Mouse (Mus musculus) yolk sac, embryonic 10.5 days (tissue): ENCODE measurements around the gene Klrd1.
"Not testable (repeated sequence)": the region's sequence is repeated elsewhere in the genome, so short reads cannot be mapped to it uniquely, and the experiment has no call there.

Experiments
- DNase-seq: peaks from one replicate; pipeline ENCODE4 v3.0.0-alpha.2; 2017; ENCODE audit warnings: low spot score

The Klrd1 gene

GRCm38 (mm10) chr6:129591508-129591907, at the start of gene Klrd1:
Gene Klrd1, plus strand, starts transcription at chr6:129591782.
- DNase-seq, result no peak

GRCm38 (mm10) chr6:129541931-129542330, 49.7 kb upstream of the Klrd1 start:
- no peak for DNase-seq

GRCm38 (mm10) chr6:129542540-129542939, 49.0 kb upstream of the Klrd1 start:
- DNase-seq, result no peak

- DNase-seq, result no peak
These were observed 47.6 kb upstream of the Klrd1 start for GRCm38 (mm10) chr6:129543709-129544606.

DNA sequence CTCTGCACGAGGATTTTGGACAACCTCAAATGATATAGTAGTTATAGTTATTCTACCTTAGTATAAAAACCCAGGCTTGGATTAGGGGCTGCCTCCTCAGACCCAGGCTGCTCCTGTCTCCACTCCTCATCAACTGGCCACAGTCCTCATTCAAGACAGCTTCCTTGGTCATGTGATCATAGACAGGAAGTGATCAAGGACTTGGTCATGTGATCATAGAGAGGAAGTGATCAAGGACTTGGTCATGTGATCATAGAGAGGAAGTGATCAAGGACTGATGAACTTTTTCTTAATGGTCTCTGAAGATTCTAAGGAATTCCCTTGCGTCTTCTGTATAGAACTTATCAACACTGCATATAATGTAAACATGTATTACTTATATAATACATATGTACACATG, 44.3 kb upstream of the Klrd1 start:
- DNase-seq, result no peak

DNA sequence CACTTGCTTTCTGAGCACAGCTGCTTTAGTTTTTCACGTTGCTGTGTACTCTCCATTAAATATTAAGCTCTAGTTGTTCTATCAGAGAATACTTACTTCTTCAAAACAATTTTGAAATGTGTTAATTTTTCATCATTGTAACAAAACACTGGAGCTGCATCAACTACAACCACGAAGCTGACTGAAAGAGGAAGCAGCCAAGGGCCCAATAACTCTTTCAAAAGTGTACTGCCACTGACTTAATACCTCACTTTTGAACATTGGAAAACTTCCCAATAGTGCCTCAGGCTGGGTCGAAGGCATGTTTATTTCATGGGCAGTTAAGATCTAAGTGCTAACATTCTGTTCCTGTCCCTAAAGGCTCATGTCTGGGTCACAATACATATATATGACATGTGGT, 43.6 kb upstream of the Klrd1 start:
- DNase-seq, result no peak

DNA sequence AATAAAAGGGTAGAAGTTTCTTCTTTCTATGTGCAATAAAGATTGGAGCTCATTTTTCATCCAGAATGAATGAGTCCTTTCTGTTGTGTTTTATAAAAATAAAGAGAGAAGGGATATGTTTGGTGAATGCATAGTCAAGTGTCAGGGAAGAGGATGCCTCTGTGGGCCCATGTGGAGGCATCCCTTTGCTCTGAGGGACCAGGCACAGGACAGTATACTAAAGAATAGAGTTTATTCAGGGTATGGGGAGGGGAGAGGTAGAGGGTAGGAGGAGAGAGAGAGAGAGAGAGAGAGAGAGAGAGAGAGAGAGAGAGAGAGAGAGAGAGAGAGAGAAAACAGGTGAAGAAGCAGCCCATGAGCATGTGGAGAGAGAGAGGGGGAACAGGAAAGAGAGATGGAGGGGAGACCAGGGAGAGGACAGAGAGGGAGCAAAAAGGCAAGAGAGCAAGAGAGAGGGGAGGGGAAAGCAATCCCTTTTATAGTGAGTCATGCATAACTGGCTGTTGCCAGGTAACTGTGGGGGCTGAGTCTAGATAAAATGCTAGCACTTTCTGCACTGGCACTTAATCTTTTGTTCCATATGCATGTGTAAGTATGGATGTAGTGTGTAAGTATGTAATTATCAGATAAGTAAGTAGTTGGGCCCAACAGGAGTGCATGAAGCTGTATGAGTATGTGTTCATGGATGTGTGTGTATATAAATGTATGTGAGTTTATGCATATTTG, 34.1 kb upstream of the Klrd1 start:
- DNase-seq, result no peak

DNA sequence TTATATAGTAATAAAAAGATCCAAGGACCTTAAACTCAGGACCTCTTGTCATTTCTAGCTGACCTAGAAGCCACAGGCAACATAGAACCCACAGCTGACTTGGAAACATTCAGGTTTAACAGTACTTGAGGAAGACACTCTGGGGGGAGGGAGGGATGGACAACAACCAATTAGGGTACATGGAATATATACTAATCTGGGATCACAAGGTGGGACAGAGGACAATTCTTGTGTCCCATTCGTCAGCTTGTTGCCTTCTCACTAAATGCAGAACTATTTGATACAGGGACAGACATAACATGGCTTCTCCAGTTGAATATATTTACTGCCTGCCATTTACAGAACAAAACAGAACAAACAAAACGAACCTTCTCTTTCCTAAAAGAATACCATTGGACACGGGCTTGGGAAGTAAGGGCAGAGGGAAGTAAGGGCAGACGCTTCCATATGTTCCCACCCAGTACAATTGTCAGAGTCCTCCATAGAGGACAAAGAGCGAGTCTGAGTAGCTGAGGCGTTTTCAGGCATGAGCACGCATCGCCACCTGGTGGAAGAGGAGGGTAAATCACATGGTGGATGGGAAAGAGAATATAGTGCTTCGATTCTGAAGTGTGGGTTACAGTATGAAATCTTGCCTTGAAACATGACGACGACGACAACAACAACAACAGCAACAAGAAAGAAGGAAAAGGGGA, 32.5 kb upstream of the Klrd1 start:
- DNase-seq, result peak; percentile 44

- DNase-seq, result no peak
These were observed 31.9 kb upstream of the Klrd1 start for GRCm38 (mm10) chr6:129559641-129560027.

- DNase-seq, result no peak
These were observed 26.3 kb upstream of the Klrd1 start for GRCm38 (mm10) chr6:129565257-129565656.

DNA sequence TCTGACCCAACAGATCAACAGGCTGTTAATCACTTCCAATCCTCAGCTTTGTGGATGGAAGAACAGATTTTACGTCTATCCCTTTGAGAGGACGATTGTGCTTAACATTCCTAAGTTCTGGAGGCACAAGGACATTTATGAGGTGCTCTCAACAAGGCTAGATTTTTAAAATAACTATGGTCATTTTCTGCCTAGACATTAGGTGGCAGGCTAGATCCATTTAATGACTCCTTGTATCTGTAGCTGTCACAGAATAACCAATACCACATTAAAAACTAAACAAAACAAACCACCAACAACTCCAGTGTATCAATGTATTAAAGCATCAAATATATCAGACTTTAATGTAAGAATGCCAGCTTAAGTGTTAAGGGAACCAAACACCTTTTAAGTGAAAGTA, 16.3 kb upstream of the Klrd1 start:
- DNase-seq, result no peak

GRCm38 (mm10) chr6:129577605-129578004, 14.0 kb upstream of the Klrd1 start, which contains the start of gene Klre1:
Gene Klre1, plus strand, starts transcription at chr6:129577905.
- DNase-seq, result no peak

DNA sequence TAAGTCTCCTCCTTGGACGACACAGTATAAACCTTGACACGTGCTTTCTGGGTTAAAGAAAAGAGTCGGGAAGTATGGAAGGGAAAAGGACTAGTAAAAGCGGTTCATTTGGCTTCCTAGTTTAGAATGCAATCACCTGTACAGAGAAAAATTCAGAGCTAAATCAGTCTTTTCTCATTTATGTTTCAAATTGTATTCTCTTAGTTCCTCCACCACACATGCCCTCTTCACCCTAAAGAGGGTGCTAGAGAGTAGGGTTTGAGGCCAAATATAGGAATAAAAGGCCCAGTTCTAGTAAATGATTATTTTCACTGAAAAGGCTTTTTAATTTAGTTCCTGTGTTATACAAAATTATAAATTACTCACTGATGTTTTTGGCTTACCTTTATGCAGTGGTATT, 10.3 kb upstream of the Klrd1 start:
- DNase-seq, result no peak

GRCm38 (mm10) chr6:129581896-129582295, 9.7 kb upstream of the Klrd1 start:
- no peak for DNase-seq

GRCm38 (mm10) chr6:129583014-129583413, 8.6 kb upstream of the Klrd1 start:
- no peak for DNase-seq

DNA sequence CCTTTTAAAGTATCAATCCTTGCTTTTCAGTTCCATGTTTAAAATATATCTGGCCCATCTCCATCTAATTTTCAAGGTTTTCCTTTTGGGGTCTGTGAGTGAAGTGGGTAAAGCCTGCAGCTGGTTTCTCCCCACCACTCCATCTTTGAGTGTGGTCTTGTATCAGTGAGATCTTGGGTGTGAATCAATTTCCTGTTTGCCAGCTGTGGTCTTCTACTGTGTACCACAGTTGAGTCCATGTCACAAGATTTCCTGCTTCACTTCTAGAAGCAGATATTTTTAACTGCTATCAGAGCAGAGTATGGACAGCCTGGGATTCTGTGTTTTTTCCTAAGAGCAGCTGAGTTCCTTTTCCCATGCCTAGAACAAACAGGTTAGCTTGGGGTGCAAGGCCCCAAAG, 16.8 kb downstream of the Klrd1 start:
- no peak for DNase-seq

DNA sequence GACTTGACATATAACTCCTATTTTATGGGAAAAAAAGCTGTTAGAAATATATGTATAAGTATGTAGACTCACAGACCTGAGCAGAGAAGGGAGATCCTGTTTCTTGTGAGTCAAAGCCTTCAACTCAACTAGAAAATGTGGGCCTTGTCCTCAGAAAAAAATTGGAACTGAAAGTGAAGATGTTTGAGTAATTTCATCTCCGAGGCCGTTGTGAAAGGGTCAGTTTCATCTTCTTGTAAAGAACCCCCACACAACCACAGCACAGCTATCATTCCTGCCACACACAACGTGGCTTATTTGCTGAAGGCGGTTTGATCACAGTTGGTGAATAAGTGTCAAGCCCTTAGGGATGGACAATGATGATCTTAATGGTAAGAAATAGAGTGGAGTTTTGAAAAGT, 32.2 kb downstream of the Klrd1 start, which contains the start of gene Klrk1:
Gene Klrk1 (minus strand): TSS at position 130 of the 400 bp plus-strand sequence.
- DNase-seq, result no peak

DNA sequence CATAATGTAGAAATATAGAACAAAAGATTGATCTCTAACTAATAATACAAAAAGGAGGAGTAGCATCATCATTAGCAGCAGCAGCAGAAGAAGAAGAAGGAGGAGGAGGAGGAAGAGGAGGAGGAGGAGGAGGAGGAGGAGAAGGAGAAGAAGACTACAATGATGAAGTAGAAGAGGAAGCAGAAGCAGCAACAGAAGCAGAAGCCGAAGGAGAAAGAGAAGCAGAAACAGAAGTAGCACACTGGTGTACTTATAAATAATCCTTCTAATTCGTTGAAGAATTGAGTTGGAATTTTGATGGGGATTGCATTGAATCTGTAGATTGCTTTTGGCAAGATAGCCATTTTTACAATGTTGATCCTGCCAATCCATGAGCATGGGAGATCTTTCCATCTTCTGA, 39.5 kb downstream of the Klrd1 start:
- DNase-seq, result not testable (repeated sequence)

- DNase-seq, result not testable (repeated sequence)
These were observed 51.7 kb downstream of the Klrd1 start, which contains the start of gene Klrc3 for GRCm38 (mm10) chr6:129643237-129643636. Gene Klrc3, minus strand, starts transcription at chr6:129643337.

GRCm38 (mm10) chr6:129644054-129644453, 52.5 kb downstream of the Klrd1 start:
- DNase-seq, result not testable (repeated sequence)
